Mouse (Mus musculus) C2C12 (cell line): ENCODE measurements around the gene Nfya.

ENCODE experiments used
- CEBPB ChIP-seq: IDR thresholded peaks from one replicate; pipeline ENCODE4 v1.6.1; 2011; ENCODE audit warnings: low read depth, mild to moderate bottlenecking, control low read depth, moderate library complexity
- CTCF ChIP-seq: IDR thresholded peaks from one replicate; pipeline ENCODE4 v1.5.1; 2011; ENCODE audit not compliant: control insufficient read depth, insufficient read depth, insufficient read length
- FOSL1 ChIP-seq: IDR thresholded peaks from one replicate; pipeline ENCODE4 v1.8.0; 2011; ENCODE audit warnings: mild to moderate bottlenecking, low read length; ENCODE audit not compliant: poor library complexity, insufficient read depth, severe bottlenecking
- MAX ChIP-seq: IDR thresholded peaks from one replicate; pipeline ENCODE4 v1.6.1; 2011; ENCODE audit warnings: mild to moderate bottlenecking, control low read depth
- MYOD1 ChIP-seq: IDR thresholded peaks from one replicate; pipeline ENCODE4 v1.6.1; 2011; ENCODE audit warnings: low read depth; ENCODE audit not compliant: control insufficient read depth, insufficient read length
- MYOG ChIP-seq: IDR thresholded peaks from one replicate; pipeline ENCODE4 v1.6.1; 2011; ENCODE audit not compliant: control insufficient read depth, insufficient read length; ENCODE audit errors: extremely low read depth
- USF1 ChIP-seq: IDR thresholded peaks from one replicate; pipeline ENCODE4 v1.6.1; 2011; ENCODE audit warnings: low read depth, mild to moderate bottlenecking, control low read depth, moderate library complexity

DNA sequence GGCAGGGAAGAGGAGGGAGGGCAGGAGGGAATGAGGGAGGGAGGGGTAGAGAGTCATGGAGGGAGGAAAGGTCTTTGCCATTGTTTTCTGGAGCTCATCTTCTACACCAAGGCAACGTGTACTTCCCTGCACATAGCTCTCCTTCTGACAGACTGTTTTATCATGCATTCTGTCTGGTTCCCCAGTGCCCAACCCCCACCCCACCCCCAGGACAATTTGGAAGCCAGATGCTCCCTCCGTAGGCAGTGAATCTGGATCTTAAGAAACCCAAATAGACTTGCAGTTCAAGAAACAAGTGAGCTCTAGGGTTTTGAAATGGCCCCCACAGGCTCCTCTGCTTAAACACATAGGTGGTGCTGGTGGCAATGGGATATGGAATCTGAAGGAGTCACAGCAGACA lies 51.8 kb downstream of the Nfya start:
- TF ChIP-seq CTCF (no peak), MAX (no peak), CEBPB (no peak), MYOG (no peak), FOSL1 (no peak), USF1 (no peak), MYOD1 (no peak)
